Mouse (Mus musculus) mouse embryonic stem cell (cell line): ENCODE data around the gene Ovgp1.

ENCODE experiments used
- in situ Hi-C, 2 experiments: fragments of 300-500 bp; cut with MboI; formaldehyde crosslinking; loops; 1 replicate in 1 of 2; 3 replicates in 1 of 2; pipeline ENCODE4 v1.14.3; 2019 to 2020; ENCODE audit warnings: low sequenced_read_pairs in 2 of 2, low pct_unique_long_range_greater_than_20kb in 1 of 2, mixed read lengths in 1 of 2; ENCODE audit not compliant: unreplicated experiment in 1 of 2

The Ovgp1 gene

GRCm38 (mm10) chr3:105973411-105973810, at the start of gene Ovgp1:
Ovgp1 (plus strand) TSS chr3:105973711.
- in situ Hi-C loops = loop anchor here in 1 of 2 experiments (25.0 kb wide), 1 partner anchor 1364 kb away; the partner anchor contains the start of gene Rbm15

DNA sequence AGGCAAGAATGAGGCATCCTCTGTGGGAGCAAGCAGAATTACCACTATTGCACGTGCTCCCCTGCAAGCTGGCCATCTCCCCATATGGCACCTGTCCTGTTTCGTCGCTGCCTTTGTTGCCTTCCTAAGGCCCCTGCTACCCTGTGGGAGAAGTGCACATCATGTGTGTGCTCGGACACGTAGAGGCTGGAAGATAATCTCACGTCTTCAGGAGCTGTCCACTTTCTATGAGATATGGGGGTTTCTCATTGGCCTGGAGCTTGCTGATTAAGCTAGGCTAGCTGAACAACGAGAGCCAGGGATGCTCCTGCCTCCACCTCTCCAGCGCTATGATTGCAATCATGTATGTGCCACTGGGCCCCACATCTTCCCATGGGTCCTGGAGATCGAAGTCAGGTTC, 48.9 kb upstream of the Ovgp1 start:
- in situ Hi-C loops = no loop called here

DNA sequence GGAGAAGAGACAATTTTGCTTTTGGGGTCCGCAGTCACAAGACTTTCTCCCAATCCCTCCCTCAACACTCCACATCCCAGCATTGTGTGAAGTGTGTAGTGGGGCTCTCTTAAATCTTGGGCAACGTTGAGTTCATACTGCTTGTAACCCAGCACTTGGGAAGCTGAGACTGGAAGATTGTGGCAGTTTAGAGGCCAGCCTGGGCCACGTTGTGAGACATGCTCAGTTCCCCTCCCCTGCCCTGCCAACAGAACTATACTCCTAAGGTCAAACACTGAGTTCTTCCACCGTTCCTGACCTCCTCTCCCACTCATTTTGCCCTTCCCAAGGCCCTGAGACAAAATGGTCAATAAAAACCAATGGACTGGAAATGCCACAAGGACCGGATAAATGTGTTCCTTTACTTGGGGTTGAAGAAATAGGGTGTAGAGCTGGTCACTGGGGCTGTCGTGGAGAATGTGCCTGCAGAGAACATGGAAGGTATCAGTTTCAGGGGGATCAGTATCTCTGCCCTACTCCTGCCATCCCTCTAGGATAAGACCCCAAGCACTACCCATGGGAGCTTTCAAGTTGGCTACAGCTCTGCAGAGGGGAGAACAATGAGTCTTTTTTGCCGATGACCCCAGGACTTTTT, 45.8 kb upstream of the Ovgp1 start:
- in situ Hi-C loops = no loop called here

GRCm38 (mm10) chr3:105928195-105928569, 45.3 kb upstream of the Ovgp1 start:
- in situ Hi-C loops = no loop called here

GRCm38 (mm10) chr3:105928781-105929180, 44.7 kb upstream of the Ovgp1 start:
- in situ Hi-C loops = no loop called here

GRCm38 (mm10) chr3:105929821-105930220, 43.7 kb upstream of the Ovgp1 start:
- in situ Hi-C loops = no loop called here

- in situ Hi-C loops = no loop called here
Measured at GRCm38 (mm10) chr3:105931095-105931494, 42.4 kb upstream of the Ovgp1 start.

GRCm38 (mm10) chr3:105932240-105933071, 41.1 kb upstream of the Ovgp1 start, which contains the start of gene I830077J02Rik:
I830077J02Rik (minus strand) TSS chr3:105932664.
- in situ Hi-C loops = no loop called here

DNA sequence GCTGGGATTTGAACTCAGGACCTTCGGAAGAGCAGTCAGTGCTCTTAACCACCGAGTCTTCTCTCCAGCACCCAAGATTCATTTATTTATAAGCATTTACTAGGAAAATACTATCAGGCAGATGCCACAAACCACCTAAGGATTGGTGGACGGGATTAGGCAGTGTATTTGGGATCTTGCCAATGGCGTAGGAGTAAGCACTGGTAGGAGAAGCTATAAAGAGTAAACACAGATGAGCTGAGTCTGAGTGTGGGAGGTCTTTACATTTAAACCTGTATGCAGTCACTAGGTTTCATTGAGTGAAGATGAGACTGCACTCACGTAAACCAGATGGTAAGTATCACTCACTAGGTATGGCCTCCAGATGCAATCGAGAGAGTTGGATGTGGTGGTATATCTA, 39.6 kb upstream of the Ovgp1 start:
- in situ Hi-C loops = no loop called here

- in situ Hi-C loops = no loop called here
Measured at GRCm38 (mm10) chr3:105935033-105935432, 38.5 kb upstream of the Ovgp1 start.

DNA sequence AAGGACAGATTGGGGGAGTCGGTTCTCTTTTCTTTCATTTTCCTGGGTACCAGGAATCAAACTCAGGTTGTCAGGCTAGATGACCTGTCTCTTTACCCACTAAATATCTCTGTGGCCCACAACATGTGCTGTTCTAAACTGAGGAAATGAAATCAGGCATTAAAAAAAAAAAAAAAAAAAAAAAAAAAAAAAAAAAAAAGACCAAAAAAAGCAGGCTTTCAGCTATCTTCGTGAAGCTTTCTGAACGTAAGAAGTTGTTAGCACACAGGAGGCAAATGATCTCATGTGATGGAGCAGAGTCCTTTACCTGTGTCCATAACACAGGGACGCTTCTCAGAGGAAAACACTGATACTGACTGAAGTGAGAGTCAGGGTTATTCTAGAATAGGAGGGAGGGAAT, 37.4 kb upstream of the Ovgp1 start:
- in situ Hi-C loops = no loop called here

- in situ Hi-C loops = loop anchor here in 1 of 2 experiments (25.0 kb wide), 1 partner anchor 1386 kb away; the partner anchor contains the start of gene Rbm15
Measured at GRCm38 (mm10) chr3:105951348-105951747, 22.2 kb upstream of the Ovgp1 start.

DNA sequence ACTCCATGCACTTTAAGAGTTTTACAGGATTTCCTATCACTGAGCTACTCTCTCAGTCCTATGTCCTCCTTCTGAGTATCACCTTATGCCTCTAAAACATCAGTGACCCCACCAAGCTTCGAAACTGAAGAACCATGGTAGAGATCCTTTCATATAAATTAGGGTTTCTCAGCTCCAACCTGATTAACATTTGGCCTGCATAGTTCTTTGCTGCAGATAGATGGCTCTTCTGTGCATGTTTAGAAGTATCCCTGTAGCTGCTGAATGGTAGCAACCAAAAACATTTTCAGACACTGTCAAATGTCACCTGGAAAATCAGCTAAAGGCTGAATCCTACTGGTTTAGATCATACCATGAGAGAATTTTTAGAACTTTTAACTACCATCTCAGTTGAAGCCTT, 16.3 kb upstream of the Ovgp1 start:
- in situ Hi-C loops = loop anchor here in 1 of 2 experiments (25.0 kb wide), 1 partner anchor 1380 kb away; the partner anchor contains the start of gene Rbm15

DNA sequence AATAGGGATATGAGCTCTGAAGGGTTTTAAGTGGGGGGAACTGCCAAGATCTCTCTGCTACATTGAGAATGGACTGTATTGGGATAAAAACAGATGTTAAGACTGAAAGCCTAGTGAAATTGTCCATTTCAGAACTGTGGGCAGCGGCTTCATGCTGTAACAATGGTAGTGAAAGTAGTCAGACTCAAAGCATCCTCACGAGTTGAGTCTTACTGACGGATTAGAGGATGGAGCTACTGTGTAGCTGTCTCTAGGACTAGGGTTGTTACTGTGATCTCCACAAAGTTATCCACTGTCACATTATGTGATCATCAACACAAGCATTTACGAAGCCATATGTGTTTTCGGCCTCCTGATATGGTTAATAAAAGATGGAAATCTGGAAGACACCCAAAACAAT, 15.3 kb upstream of the Ovgp1 start:
- in situ Hi-C loops = loop anchor here in 1 of 2 experiments (25.0 kb wide), 1 partner anchor 1379 kb away; the partner anchor contains the start of gene Rbm15

- in situ Hi-C loops = loop anchor here in 1 of 2 experiments (25.0 kb wide), 1 partner anchor 1378 kb away; the partner anchor contains the start of gene Rbm15
Measured at GRCm38 (mm10) chr3:105958974-105959580, 14.4 kb upstream of the Ovgp1 start, which contains the start of gene Wdr77. Wdr77 (plus strand) TSS chr3:105959369.

- in situ Hi-C loops = loop anchor here in 1 of 2 experiments (25.0 kb wide), 1 partner anchor 1378 kb away; the partner anchor contains the start of gene Rbm15
Measured at GRCm38 (mm10) chr3:105959585-105959984, 13.9 kb upstream of the Ovgp1 start.

DNA sequence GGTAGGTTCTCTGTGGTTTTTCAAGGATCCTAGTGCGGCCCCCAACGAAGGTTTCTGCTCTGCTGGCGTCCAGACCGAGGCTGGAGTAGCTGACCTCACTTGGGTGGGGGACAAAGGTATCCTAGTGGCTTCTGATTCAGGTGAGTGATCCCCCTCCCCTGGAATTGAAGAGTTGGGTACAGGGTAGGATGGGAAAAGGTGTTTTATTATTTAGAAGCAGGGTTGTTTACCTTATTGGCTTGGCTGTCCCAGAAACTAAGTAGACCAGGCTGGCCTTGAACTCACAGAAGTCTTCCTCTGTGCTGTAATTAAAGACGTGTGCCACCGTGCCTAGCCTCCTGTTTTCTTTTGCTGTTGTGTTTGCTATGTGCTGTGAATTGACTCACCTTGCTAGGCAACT, 13.5 kb upstream of the Ovgp1 start, which contains the start of gene Atp5f1:
Atp5f1 (minus strand) TSS at position 101 of the 400 bp plus-strand sequence.
- in situ Hi-C loops = loop anchor here in 1 of 2 experiments (25.0 kb wide), 1 partner anchor 1377 kb away; the partner anchor contains the start of gene Rbm15

- in situ Hi-C loops = loop anchor here in 1 of 2 experiments (25.0 kb wide), 1 partner anchor 1377 kb away; the partner anchor contains the start of gene Rbm15
Measured at GRCm38 (mm10) chr3:105960700-105961099, 12.8 kb upstream of the Ovgp1 start.
